Mouse (Mus musculus) MEL (cell line): ENCODE measurements around the gene Mxra8.

Experiments
- CTCF ChIP-seq, 3 experiments: IDR thresholded peaks in 2 of 3; conservative IDR thresholded peaks in 1 of 3; 2 replicates each; pipeline ENCODE4 v1.5.1; 2011 to 2012; ENCODE audit warnings: low read length in 3 of 3, low read depth in 2 of 3, mild to moderate bottlenecking in 2 of 3, improper control_type of control experiment in 1 of 3, inconsistent platforms in 1 of 3, mixed read lengths in 1 of 3, moderate library complexity in 1 of 3; ENCODE audit not compliant: control insufficient read depth in 1 of 3, insufficient read depth in 1 of 3, poor library complexity in 1 of 3, severe bottlenecking in 1 of 3
- GATA1 ChIP-seq: IDR thresholded peaks from 2 replicates; pipeline ENCODE4 v1.6.1; 2011; ENCODE audit warnings: low read depth, low read length, improper control_type of control experiment
- MAFK ChIP-seq: IDR thresholded peaks from 2 replicates; pipeline ENCODE4 v1.6.1; 2011; ENCODE audit warnings: low read depth, mild to moderate bottlenecking, low read length, improper control_type of control experiment, borderline replicate concordance
- MAX ChIP-seq: IDR thresholded peaks from 2 replicates; pipeline ENCODE4 v1.6.1; 2011; ENCODE audit warnings: low read length, improper control_type of control experiment
- MAZ ChIP-seq: IDR thresholded peaks from 2 replicates; pipeline ENCODE4 v1.6.1; 2012; ENCODE audit warnings: low read depth, mild to moderate bottlenecking, inconsistent platforms, low read length, improper control_type of control experiment
- NELFE ChIP-seq: IDR thresholded peaks from 2 replicates; pipeline ENCODE4 v1.6.1; 2011; ENCODE audit warnings: low read depth, low read length, improper control_type of control experiment
- POLR2A ChIP-seq, 2 experiments: IDR thresholded peaks; 2 replicates each; pipeline ENCODE4 v1.6.1; 2011 to 2012; ENCODE audit warnings: low read length in 2 of 2, mild to moderate bottlenecking in 2 of 2, control low read depth in 1 of 2, improper control_type of control experiment in 1 of 2, low read depth in 1 of 2, moderate library complexity in 1 of 2; ENCODE audit not compliant: control insufficient read depth in 1 of 2, insufficient read depth in 1 of 2, poor library complexity in 1 of 2
- TAL1 ChIP-seq: IDR thresholded peaks from 2 replicates; pipeline ENCODE4 v1.6.1; 2012; ENCODE audit warnings: mild to moderate bottlenecking, inconsistent platforms, low read length, moderate library complexity, mixed read lengths
- TCF12 ChIP-seq: IDR thresholded peaks from 2 replicates; pipeline ENCODE4 v1.6.1; 2014; ENCODE audit warnings: low read depth, mild to moderate bottlenecking, inconsistent platforms, low read length, improper control_type of control experiment, moderate library complexity
- ZC3H11A ChIP-seq: IDR thresholded peaks from 2 replicates; pipeline ENCODE4 v1.6.1; 2012; ENCODE audit warnings: low read depth, mild to moderate bottlenecking, inconsistent platforms, low read length, improper control_type of control experiment

DNA sequence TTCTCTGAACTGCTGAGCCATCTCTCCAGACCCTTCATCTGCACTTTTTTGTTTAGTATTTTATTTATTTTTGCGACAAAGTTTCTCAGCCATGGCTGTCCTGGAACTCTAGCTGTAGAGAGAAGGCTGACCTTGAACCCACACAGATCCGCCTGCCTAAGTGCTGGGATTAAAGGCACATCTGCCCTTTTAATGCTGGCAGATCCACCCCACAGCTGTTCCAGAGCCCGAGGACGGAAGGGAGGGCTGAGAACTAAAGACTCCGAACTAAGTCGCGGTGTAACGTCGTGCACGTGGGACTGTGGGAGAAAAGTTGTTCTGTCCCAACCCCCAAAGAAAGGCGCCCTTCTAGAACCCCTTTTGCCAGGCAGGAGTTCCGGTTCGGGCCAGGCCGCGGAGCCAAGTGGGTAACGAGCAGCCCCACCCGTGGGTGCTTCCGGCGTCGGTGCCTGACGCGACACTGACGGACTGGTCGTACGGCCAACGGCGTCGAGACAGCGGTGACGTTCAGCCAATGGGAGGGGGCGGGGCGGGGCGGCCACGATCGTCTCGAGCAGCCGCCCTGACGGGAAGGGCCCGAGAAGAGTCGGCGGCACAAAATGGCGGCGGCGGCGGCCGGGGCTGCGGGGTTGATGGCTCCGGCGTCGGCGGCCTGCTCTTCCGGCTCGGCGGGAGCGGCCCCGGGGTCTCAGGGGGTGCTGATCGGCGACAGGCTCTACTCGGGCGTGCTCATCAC is 27.4 kb upstream of the Mxra8 start, which contains the start of gene Ccnl2:
- TF ChIP-seq NELFE: peak; percentile 76
- peak; percentile 63 for TF ChIP-seq TCF12
- no peak; the same call in 1 of the 2 replicates for TF ChIP-seq ZC3H11A
- TF ChIP-seq MAZ: peak; percentile 57; the same call in 1 of the 2 replicates
- TF ChIP-seq CTCF (IDR thresholded peaks at IDR 0.05 in 2 of 3, conservative IDR thresholded peaks at IDR 0.05 in 1 of 3; ENCODE audit: control insufficient read depth in 1 of 3, insufficient read depth in 1 of 3, low read depth in 2 of 3, low read length in 3 of 3, poor library complexity in 1 of 3, severe bottlenecking in 1 of 3): no peak
- TF ChIP-seq MAFK: no peak
- no peak for TF ChIP-seq TAL1
- TF ChIP-seq MAX: peak; percentile 84
- no peak for TF ChIP-seq GATA1
- peak; percentile 64 to 89; a peak in 3 of 4 replicates for TF ChIP-seq POLR2A (IDR thresholded peaks at IDR 0.05; ENCODE audit: control insufficient read depth in 1 of 2, insufficient read depth in 1 of 2, low read depth in 1 of 2, low read length in 2 of 2, poor library complexity in 1 of 2)
